Comparison of ENCODE assay signal across 10 mouse cellular contexts in genomic region chr2:122636686-122637085, GRCm38 (mm10). TPM values are rescaled to one million over a fixed set of nuclear protein-coding genes. Genes with fewer than 3 reads are reported as not detected.
DNase-seq lines count a peak whose midpoint lies in the region; ATAC-seq and TF ChIP-seq lines count a peak whose summit lies in the region.
"Had no signal": no experiment of that assay in that cellular context is flagged by ENCODE, and none has a peak within 500 bp of the region (broad histone marks: within the 10 kb centered on the region; RNA-seq: fewer than 3 reads in every experiment).

AA467197 (plus strand) TSS chr2:122636986.

- H3K36me3 ChIP-seq in E14TG2a.4 (ENCODE audit: insufficient read depth, low read length) = peaks cover 15% of the 10 kb centered on the region
- peaks cover 9% of the 10 kb centered on the region; the same call in 1 of the 2 replicates for H3K36me3 ChIP-seq in liver, postnatal 0 days (replicated peaks; ENCODE audit: insufficient read depth, low read length)

- no peak for ATAC-seq in hematopoietic stem cell, adult 5-6 weeks (replicated peaks in 1 of 2; ENCODE audit: insufficient read depth in 1 of 2, low FRiP score in 2 of 2, low TSS enrichment in 1 of 2, low read depth in 1 of 2, poor library complexity in 2 of 2, severe bottlenecking in 2 of 2)
- ATAC-seq in liver, postnatal 0 days = no peak

- H3K4me3 ChIP-seq in E14TG2a.4 (replicated peaks; ENCODE audit: low read length) = peak within 1 kb of the TSS; percentile 66
- peak within 1 kb of the TSS; percentile 42 for H3K4me3 ChIP-seq in liver, postnatal 0 days (ENCODE audit: low read depth, low read length)

- TF ChIP-seq CTCF in E14TG2a.4 (conservative IDR thresholded peaks at IDR 0.05; ENCODE audit: low read length) = no peak
- TF ChIP-seq CTCF in liver, postnatal 0 days (IDR thresholded peaks at IDR 0.05; ENCODE audit: low read depth) = no peak

- H3K27me3 ChIP-seq in E14TG2a.4 (ENCODE audit: insufficient read depth, low read length) = peaks cover 21% of the 10 kb centered on the region
- H3K27me3 ChIP-seq in liver, postnatal 0 days (ENCODE audit: insufficient read depth, low read length) = peaks cover 13% of the 10 kb centered on the region; the same call in 1 of the 2 replicates

- no peaks in the 10 kb centered on the region for H3K9me3 ChIP-seq in E14TG2a.4 (ENCODE audit: low read length)
- no peaks in the 10 kb centered on the region for H3K9me3 ChIP-seq in liver, postnatal 0 days (ENCODE audit: low read length)

- 53% methylated on average over 3 of the region's 3 CpGs for whole genome bisulfite sequencing in liver, postnatal 0 days (ENCODE audit: insufficient replicate concordance)

- peak within 1 kb of the TSS; percentile 62 for H3K4me2 ChIP-seq in liver, postnatal 0 days (ENCODE audit: low read depth, low read length)

- DNase-seq in heart, adult 11 months = peak; percentile 17
- no peak for DNase-seq in heart, adult 18-20 months
- no peak for DNase-seq in liver, postnatal 0 days
- no peak for DNase-seq in yolk sac, embryonic 10.5 days (ENCODE audit: low spot score)
- DNase-seq in embryo, embryonic 11 days = no peak
- DNase-seq in ovary, postnatal 14 days (ENCODE audit: low spot score) = no peak
- DNase-seq: kidney, postnatal 36 days had no signal

- no peak within 1 kb of the TSS for H3K9ac ChIP-seq in liver, postnatal 0 days (replicated peaks)

- no peak for TF ChIP-seq EP300 in liver, postnatal 0 days (IDR thresholded peaks at IDR 0.05; ENCODE audit: low read depth)

- peaks cover 2% of the 10 kb centered on the region; the same call in 1 of the 2 replicates for H3K4me1 ChIP-seq in E14TG2a.4 (replicated peaks; ENCODE audit: low read depth, low read length)
- H3K4me1 ChIP-seq in liver, postnatal 0 days (ENCODE audit: insufficient read depth) = peaks cover 1% of the 10 kb centered on the region

- H3K27ac ChIP-seq in liver, postnatal 0 days (ENCODE audit: low read depth) = no peak within 1 kb of the TSS

RNA-seq across cellular contexts. Expression of gene AA467197, which starts in this region (rescaled TPM):
- total RNA-seq in heart, adult 18-20 months (2021) = under 1 TPM; 0.41 to 0.60 TPM
- total RNA-seq in hematopoietic stem cell, adult 5-6 weeks (2017) = 21.9 and 25.4 TPM in 2 replicates
- 6.0 and 6.8 TPM in 2 replicates for polyA plus RNA-seq in liver, postnatal 0 days (2015; fragmentation: Nextera tagmentation; extraction: Ambion mirVana)
- polyA plus RNA-seq: brain, embryonic 14.5 days had no signal

Comparison
In these comparisons a context has a peak if more than half of its experiments do, and no peak if none do; other contexts are left out.
1. RNA of gene AA467197 (total RNA-seq): 21.9 to 25.4 TPM in hematopoietic stem cell, adult 5-6 weeks; 0.41 to 0.60 TPM in heart, adult 18-20 months; every median in the first group is over 10 times any median in the second.